Mouse (Mus musculus): Measurements from ENCODE around the gene Tmem221.

Gene Tmem221

GRCm38 (mm10) chr8:71577856-71578387 lies 19.3 kb upstream of the Tmem221 start:
- DNase-seq (ENCODE audit: low spot score): no peak

- no peak for DNase-seq (ENCODE audit: low spot score)
These were observed 16.3 kb upstream of the Tmem221 start for GRCm38 (mm10) chr8:71575020-71575419.

- no peak for DNase-seq (ENCODE audit: low spot score)
These were observed 15.8 kb upstream of the Tmem221 start for GRCm38 (mm10) chr8:71574426-71574825.

GRCm38 (mm10) chr8:71572847-71573633 lies 14.4 kb upstream of the Tmem221 start:
- no peak for DNase-seq (ENCODE audit: low spot score)

GRCm38 (mm10) chr8:71572077-71572476 lies 13.4 kb upstream of the Tmem221 start:
- DNase-seq (ENCODE audit: low spot score): no peak

- DNase-seq (ENCODE audit: low spot score): peak; percentile 96
These were observed 11.8 kb upstream of the Tmem221 start for GRCm38 (mm10) chr8:71570291-71570954.

GRCm38 (mm10) chr8:71569366-71570290 lies 11.0 kb upstream of the Tmem221 start:
- peak; percentile 97 for DNase-seq (ENCODE audit: low spot score)

GRCm38 (mm10) chr8:71568941-71569340 lies 10.3 kb upstream of the Tmem221 start:
- no peak for DNase-seq (ENCODE audit: low spot score)

GRCm38 (mm10) chr8:71568387-71568937 lies 9.8 kb upstream of the Tmem221 start, which contains the start of gene Slc27a1:
Gene Slc27a1 (plus strand): TSS chr8:71568882.
- DNase-seq (ENCODE audit: low spot score): peak; percentile 27

GRCm38 (mm10) chr8:71567587-71567986 lies 8.9 kb upstream of the Tmem221 start:
- no peak for DNase-seq (ENCODE audit: low spot score)

- no peak for DNase-seq (ENCODE audit: low spot score)
These were observed 7.8 kb upstream of the Tmem221 start, which contains the start of gene Nxnl1 for GRCm38 (mm10) chr8:71566501-71566900. Gene Nxnl1 (minus strand): TSS chr8:71566601.

GRCm38 (mm10) chr8:71563992-71564391 lies 5.3 kb upstream of the Tmem221 start:
- no peak for DNase-seq (ENCODE audit: low spot score)

- peak; percentile 48 for DNase-seq (ENCODE audit: low spot score)
These were observed 4.1 kb upstream of the Tmem221 start for GRCm38 (mm10) chr8:71562751-71563150.

GRCm38 (mm10) chr8:71561401-71561800 lies 2.7 kb upstream of the Tmem221 start:
- DNase-seq (ENCODE audit: low spot score): peak; percentile 70

GRCm38 (mm10) chr8:71560765-71561164 lies 2.1 kb upstream of the Tmem221 start:
- no peak for DNase-seq (ENCODE audit: low spot score)

- DNase-seq (ENCODE audit: low spot score): no peak
These were observed 1.4 kb upstream of the Tmem221 start for GRCm38 (mm10) chr8:71560071-71560470.

- peak; percentile 84 for DNase-seq (ENCODE audit: low spot score)
These were observed 453 bp upstream of the Tmem221 start for GRCm38 (mm10) chr8:71558958-71559690.

- DNase-seq (ENCODE audit: low spot score): no peak
These were observed 4.0 kb downstream of the Tmem221 start for GRCm38 (mm10) chr8:71554644-71555043.

GRCm38 (mm10) chr8:71554001-71554400 lies 4.7 kb downstream of the Tmem221 start:
- no peak for DNase-seq (ENCODE audit: low spot score)

GRCm38 (mm10) chr8:71552770-71553169 lies 5.9 kb downstream of the Tmem221 start:
- DNase-seq (ENCODE audit: low spot score): no peak

- no peak for DNase-seq (ENCODE audit: low spot score)
These were observed 7.9 kb downstream of the Tmem221 start for GRCm38 (mm10) chr8:71550754-71551153.

All from yolk sac, embryonic 10.5 days (tissue).